Mouse (Mus musculus) spleen, postnatal 0 days (tissue): Measurements from ENCODE around the gene Dnaic2. TPM values are rescaled to one million over a fixed set of nuclear protein-coding genes. Genes with fewer than 3 reads are reported as not detected.

Source experiments
- polyA plus RNA-seq: library from polyadenylated mRNA; unstranded; fragments of >200 nt; fragmentation: Nextera tagmentation; extraction: Ambion mirVana; gene quantifications from 2 replicates; pipeline ENCODE4 v1.2.1, GENCODE M21; 2015

The Dnaic2 gene
- polyA plus RNA-seq: 0.19 and 0.29 TPM in 2 replicates

DNA sequence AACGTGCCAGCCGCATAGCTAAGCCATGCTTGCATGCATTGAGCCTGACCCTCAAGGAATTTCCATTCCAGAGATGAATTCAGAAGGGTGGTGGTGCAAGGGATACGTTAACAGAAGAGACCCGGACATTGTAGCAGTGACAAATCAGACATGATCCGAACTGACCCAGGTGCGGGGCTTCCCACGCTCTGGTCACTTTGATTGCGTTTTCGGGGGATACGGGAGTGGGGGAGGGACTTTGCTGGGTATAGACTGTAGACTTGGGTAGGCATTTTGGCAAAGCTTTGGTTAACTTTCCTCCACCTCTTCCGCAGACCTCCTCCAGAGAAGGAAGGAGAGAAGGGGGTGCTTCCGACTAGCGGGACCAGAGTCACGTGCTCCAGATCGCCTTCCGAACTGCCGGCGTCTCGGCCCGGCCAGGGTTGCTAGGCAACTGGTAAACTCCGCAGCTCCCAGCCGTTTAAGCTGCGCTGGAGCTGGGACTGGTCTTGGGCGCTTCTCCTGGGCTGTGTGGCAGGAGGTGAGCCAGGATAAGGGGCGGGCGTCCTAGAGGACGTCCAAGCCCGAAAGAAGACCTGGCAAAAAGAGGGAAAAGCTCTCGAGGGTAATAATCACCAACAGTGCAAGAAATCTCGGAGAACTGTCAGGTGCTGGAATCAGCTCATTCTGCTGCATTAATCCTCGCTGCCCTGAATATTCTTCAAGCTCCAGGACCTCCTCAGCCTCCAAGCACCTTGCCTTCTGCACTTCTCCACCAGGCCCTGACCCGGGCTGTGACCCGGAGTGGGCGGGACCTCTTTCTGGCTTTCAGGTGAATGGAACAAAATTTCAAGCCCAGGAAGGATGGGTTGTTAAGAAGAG lies at the start of gene Dnaic2:
Gene Dnaic2 (plus strand): TSS at position 444 of the 861 bp plus-strand sequence.

DNA sequence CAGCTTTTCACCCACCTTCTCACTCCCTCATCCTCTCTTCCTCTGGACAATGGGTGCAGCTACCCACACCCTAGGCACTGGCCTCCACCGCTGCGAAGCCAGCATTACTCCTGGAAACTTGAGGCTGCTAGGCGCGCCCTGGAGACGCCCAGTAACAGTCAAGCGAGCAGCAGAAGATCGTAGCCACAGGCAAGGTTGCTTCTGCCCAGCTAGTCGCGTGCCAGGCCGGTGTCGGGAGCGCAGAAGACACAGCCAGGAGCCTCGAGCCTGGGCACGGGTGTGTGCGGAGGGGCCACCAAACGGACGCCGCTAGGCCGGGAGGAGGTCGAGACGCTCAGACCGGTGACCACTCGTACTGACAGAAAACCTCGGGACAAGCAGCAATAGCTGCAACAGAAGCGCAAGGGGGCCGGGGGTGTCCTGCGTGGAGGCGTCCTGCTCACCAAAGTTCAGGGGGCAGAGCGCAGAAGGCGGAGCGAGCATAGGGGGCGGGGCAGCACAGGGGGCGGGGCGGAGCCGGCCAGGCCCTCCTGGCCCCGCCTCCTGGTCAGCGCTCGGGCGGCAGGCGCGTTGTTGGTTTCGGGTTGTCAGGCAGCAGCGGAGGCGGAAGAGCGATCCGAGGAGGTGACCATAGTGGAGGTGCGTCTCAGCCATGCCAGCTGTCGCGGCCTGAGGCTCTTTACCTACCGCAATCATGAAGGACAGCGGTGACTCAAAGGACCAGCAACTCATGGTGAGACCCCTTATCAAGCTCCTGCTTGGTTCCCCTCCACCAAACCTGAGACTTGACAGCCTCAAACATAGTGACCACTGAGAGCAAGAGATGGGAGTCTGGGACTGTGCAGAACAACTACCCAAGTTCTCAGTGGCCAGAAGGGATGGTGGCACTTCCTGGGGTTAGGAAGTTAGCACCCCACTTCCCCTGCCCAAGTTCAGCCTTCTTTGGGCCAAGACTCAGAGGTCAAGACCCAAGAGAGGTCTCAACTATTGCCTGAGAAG lies 37.9 kb downstream of the Dnaic2 start, which contains the start of gene Kif19a:
Gene Kif19a (plus strand): TSS at position 569 of the 999 bp plus-strand sequence.

DNA sequence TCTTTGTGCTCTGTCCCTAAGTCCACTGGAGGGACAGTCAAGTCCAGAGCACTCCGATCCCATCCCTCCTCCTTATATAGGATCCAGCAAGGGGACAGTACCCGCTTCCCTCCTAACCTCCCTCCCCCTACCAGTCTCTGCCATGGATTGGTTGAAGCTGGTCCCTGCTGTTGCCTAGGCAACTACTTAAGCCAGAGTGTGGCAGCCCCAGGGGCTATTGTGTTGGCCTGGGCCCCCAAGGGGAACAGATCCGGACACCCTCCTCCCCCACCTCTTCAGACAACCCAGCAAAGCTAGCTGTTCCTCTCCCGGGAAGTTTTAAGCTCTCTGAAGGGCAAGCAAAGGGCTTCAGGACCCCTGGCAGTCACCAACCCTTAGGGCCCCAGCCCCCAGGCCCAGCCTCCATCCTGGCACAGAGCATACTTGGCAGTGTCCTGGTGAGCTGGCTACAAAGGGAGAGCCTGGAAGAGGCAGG lies 68.7 kb downstream of the Dnaic2 start, which contains the start of gene Btbd17:
Gene Btbd17 (minus strand): TSS at position 98 of the 475 bp plus-strand sequence.

DNA sequence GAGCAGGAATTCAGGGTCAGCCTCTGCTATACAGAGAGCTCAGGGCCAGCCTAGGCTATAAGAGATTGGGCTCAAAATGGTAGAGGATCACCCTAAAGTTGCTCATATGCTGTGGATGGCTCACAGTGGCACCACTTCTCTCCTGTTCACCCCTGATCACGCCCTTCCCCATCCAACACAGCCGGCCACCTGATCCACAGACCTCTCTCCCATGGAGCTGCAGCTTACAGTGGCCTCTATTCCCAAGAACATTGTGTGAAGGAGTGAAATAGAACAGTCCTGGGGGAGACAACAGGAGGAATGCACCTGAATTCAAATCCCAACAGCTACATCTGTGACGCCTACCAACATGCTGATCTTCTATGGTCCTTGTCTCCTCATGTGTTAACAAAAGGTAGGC lies 71.4 kb downstream of the Dnaic2 start, which contains the start of gene Gpr142:
Gene Gpr142 (plus strand): TSS at position 301 of the 400 bp plus-strand sequence.

Other genes starting within 250 kb of the Dnaic2 start
- gene Rpl38, start 58.9 kb upstream of the Dnaic2 start, polyA plus RNA-seq: 1,305 and 1,406 TPM in 2 replicates
- gene Ttyh2, start 52.0 kb upstream of the Dnaic2 start, polyA plus RNA-seq: 6.6 and 11.1 TPM in 2 replicates
- gene Kif19a, start 38.0 kb downstream of the Dnaic2 start, polyA plus RNA-seq: 0.17 and 0.40 TPM in 2 replicates
- 0.35 and 0.73 TPM in 2 replicates for gene Btbd17, start 68.5 kb downstream of the Dnaic2 start, polyA plus RNA-seq
- not detected in 2 replicates for gene Gpr142, start 71.5 kb downstream of the Dnaic2 start, polyA plus RNA-seq
- gene Gprc5c, start 123.7 kb downstream of the Dnaic2 start, polyA plus RNA-seq: 5.4 and 9.3 TPM in 2 replicates
- 10.1 and 17.2 TPM in 2 replicates for gene Cd300a, start 162.6 kb downstream of the Dnaic2 start, polyA plus RNA-seq
- 7.2 and 8.7 TPM in 2 replicates for gene Cd300lb, start 207.0 kb downstream of the Dnaic2 start, polyA plus RNA-seq
- gene Cd300c, start 241.7 kb downstream of the Dnaic2 start, polyA plus RNA-seq: 0.41 and 0.44 TPM in 2 replicates